Mouse (Mus musculus) liver, postnatal 0 days (tissue): ENCODE measurements around the gene Styx. TPM values are rescaled to one million over a fixed set of nuclear protein-coding genes. Genes with fewer than 3 reads are reported as not detected.

Experiments used
- ATAC-seq: fragments of 200-750 bp; cut with Nextera tagmentation; 2 replicates; pipeline ENCODE4 v1.8.0; 2017; ENCODE audit warnings: mild to moderate bottlenecking, moderate library complexity
- DNase-seq: peaks from one replicate; pipeline ENCODE4 v3.0.0-alpha.2; 2016
- H3K27ac ChIP-seq: fragments of 300-500 bp; sonication (generic); 2 replicates; pipeline ENCODE4 v1.5.1; 2014; ENCODE audit warnings: antibody characterized with exemption, moderate library complexity, mild to moderate bottlenecking, low read depth
- H3K27me3 ChIP-seq: fragments of 300-500 bp; sonication (generic); 2 replicates; pipeline ENCODE4 v1.6.1; 2014; ENCODE audit warnings: low read length, control low read depth, mixed read lengths; ENCODE audit not compliant: insufficient read depth
- H3K36me3 ChIP-seq: fragments of 300-500 bp; sonication (generic); replicated peaks from 2 replicates; pipeline ENCODE4 v1.6.1; 2014; ENCODE audit warnings: mild to moderate bottlenecking, control low read depth, low read length, moderate library complexity, mixed read lengths; ENCODE audit not compliant: insufficient read depth
- H3K4me1 ChIP-seq: fragments of 300-500 bp; sonication (generic); 2 replicates; pipeline ENCODE4 v1.6.1; 2014; ENCODE audit warnings: antibody characterized with exemption, mild to moderate bottlenecking, control low read depth; ENCODE audit not compliant: insufficient read depth
- H3K4me2 ChIP-seq: fragments of 300-500 bp; sonication (generic); 2 replicates; pipeline ENCODE4 v1.6.1; 2014; ENCODE audit warnings: low read depth, mild to moderate bottlenecking, low read length, moderate library complexity, mixed read lengths
- H3K4me3 ChIP-seq: fragments of 300-500 bp; sonication (generic); 2 replicates; pipeline ENCODE4 v1.5.1; 2014; ENCODE audit warnings: low read depth, low read length
- H3K9ac ChIP-seq: fragments of 300-500 bp; sonication (generic); replicated peaks from 2 replicates; pipeline ENCODE4 v1.6.1; 2014; ENCODE audit warnings: mild to moderate bottlenecking, moderate library complexity
- H3K9me3 ChIP-seq: fragments of 300-500 bp; sonication (generic); 2 replicates; pipeline ENCODE4 v1.6.1; 2016; ENCODE audit warnings: mild to moderate bottlenecking, control low read depth, low read length, mixed read lengths
- CTCF ChIP-seq: sonication (generic); IDR thresholded peaks from 2 replicates; pipeline ENCODE4 v1.5.1; 2016; ENCODE audit warnings: antibody characterized with exemption, low read depth
- EP300 ChIP-seq: IDR thresholded peaks from 2 replicates; pipeline ENCODE4 v1.6.1; 2016; ENCODE audit warnings: antibody characterized with exemption, low read depth, mild to moderate bottlenecking
- WGBS: fragments of 180-500 bp; shearing (Covaris S2); extraction: QIAGEN DNeasy Blood & Tissue Kit; methylation state at CpG from one replicate; pipeline ENCODE4 v1.1.7; 2014; ENCODE audit not compliant: insufficient replicate concordance; 5-methylcytosine and 5-hydroxymethylcytosine counted together
- polyA plus RNA-seq: library from polyadenylated mRNA; unstranded; fragments of >200 nt; fragmentation: Nextera tagmentation; extraction: Ambion mirVana; gene quantifications from 2 replicates; pipeline ENCODE4 v1.2.1, GENCODE M21; 2015

Gene Styx
- polyA plus RNA-seq, 1 experiment from 2014 or later, result 18.1 TPM

DNA sequence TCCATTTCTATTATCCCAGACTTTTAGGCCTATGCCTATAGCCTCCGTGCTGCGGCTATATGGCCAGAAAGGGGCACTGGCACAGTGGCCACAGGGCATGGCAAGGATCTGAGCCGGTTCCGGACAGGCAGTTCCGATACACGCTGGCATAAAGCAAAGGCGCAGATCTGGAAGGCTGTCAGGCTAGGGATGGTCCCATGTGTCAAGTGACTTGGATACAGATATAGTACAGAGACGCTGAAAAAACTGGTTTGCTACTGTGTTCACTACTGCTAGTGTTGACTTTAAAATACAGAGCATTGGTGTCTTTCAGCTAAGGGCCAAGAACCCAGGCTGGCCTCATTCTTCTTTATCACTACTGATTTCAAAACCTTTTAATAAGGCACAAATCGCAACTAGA lies 106.1 kb downstream of the Styx start:
- peaks cover 16% of the 10 kb centered on the region; the same call in 1 of the 2 replicates for H3K36me3 ChIP-seq
- TF ChIP-seq CTCF (no peak), EP300 (no peak)
- H3K27me3 ChIP-seq, result no peaks in the 10 kb centered on the region
- 72% methylated on average over 9 of the region's 9 CpGs for WGBS
- no peak overlapping the region for H3K4me2 ChIP-seq
- H3K9me3 ChIP-seq, result no peaks in the 10 kb centered on the region
- peaks cover 19% of the 10 kb centered on the region for H3K4me1 ChIP-seq
- peak overlapping the region; percentile 51 for H3K27ac ChIP-seq
- ATAC-seq, result no peak
- H3K9ac ChIP-seq, result no peak overlapping the region
- no peak overlapping the region for H3K4me3 ChIP-seq
- no peak for DNase-seq

DNA sequence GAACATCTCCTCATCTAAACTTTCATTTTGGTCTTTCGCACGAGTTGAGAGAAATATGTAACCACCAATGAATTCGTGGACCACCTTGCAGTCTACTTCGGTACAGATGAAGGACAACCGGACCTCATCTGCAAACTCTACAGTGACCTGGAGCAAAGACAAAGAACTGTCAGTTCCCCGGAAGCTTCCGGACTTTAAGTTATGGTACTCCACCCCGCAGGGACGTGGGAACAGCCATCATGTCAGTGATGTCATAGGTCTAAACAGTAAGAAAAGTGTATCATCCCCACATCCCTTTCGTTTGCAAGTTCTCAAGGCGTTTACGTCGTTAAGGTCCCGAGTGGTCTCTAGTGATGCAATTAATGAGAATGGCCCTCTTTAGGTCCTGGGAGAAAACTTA lies 109.0 kb downstream of the Styx start:
- ATAC-seq (no peak), DNase-seq (no peak)
- Histone ChIP-seq H3K27ac (no peak overlapping the region), H3K4me2 (no peak overlapping the region), H3K36me3 (peaks cover 25% of the 10 kb centered on the region; the same call in 1 of the 2 replicates), H3K9me3 (no peaks in the 10 kb centered on the region), H3K4me1 (no peaks in the 10 kb centered on the region; the same call in 1 of the 2 replicates), H3K4me3 (no peak overlapping the region), H3K27me3 (no peaks in the 10 kb centered on the region), H3K9ac (no peak overlapping the region)
- TF ChIP-seq EP300, result no peak
- no peak for TF ChIP-seq CTCF
- WGBS, result 88% methylated on average over 14 of the region's 14 CpGs

DNA sequence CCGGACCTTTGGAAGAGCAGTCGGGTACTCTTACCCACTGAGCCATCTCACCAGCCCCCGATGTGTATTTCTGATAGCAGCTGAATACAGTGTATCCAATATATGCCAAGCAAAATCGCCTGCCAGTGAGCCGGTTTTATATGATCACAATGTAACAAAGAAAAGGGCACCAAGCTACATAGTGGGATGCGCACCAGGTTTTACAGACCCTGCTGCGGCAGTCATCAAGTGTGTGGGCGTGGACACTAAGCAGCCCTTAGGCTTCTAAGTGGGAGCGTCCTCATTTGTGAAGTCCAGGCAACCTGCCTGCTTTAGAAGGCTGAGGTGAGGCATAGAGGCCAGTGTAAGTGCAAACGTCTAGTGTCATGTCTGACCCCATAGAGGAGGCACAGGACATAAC lies 109.6 kb downstream of the Styx start:
- Histone ChIP-seq H3K4me3 (no peak overlapping the region), H3K4me1 (no peaks in the 10 kb centered on the region; the same call in 1 of the 2 replicates), H3K27me3 (no peaks in the 10 kb centered on the region), H3K9me3 (no peaks in the 10 kb centered on the region), H3K36me3 (peaks cover 25% of the 10 kb centered on the region; the same call in 1 of the 2 replicates), H3K4me2 (no peak overlapping the region), H3K9ac (no peak overlapping the region), H3K27ac (no peak overlapping the region)
- ATAC-seq, result no peak
- no peak for TF ChIP-seq CTCF
- TF ChIP-seq EP300, result no peak
- no peak for DNase-seq
- 77% methylated on average over 10 of the region's 10 CpGs for WGBS

DNA sequence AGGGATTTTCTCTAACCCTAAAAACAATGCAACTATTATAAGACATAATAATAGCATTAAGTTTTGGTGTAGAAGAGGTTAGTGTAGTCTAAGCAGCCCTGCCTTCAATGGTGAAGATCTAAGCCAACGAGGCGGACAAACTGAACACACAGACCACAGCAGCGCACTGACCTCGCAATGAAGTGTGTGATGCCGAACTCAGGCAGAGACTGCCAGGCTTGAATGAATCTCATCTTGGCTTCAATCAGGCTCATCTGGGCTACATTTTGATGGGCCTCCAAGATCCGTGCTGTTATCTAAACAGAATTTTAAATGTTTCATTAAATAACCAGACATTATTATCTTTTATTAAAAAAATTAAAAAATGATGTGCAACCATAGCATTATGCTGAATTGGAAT lies 111.1 kb downstream of the Styx start:
- H3K9me3 ChIP-seq, result no peaks in the 10 kb centered on the region
- H3K4me3 ChIP-seq, result no peak overlapping the region
- H3K4me2 ChIP-seq, result no peak overlapping the region
- H3K27ac ChIP-seq, result no peak overlapping the region
- WGBS, result 82% methylated on average over 6 of the region's 6 CpGs
- H3K9ac ChIP-seq, result no peak overlapping the region
- H3K27me3 ChIP-seq, result no peaks in the 10 kb centered on the region
- DNase-seq, result no peak
- H3K4me1 ChIP-seq, result no peaks in the 10 kb centered on the region
- ATAC-seq, result no peak
- no peak for TF ChIP-seq CTCF
- no peak for TF ChIP-seq EP300
- peaks cover 27% of the 10 kb centered on the region for H3K36me3 ChIP-seq

DNA sequence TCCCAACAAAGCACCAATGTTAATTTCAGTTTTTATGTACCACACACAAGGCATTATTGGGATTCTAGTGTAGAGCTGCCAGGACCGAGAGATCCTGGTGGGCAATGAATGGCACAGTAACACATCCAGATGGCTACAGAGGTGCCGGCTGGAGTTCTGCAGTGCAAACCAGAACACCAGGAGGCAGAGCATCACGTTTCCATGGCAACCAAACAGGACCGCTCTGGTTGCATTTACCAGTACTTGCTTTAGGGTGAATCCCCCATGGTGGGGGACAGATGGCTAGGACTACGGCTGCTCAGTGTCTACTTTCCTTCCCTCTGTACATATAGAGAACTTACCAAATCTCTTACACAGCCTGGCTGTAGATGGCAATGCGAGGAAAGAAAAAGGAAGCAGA lies 111.5 kb downstream of the Styx start:
- Histone ChIP-seq H3K9me3 (no peaks in the 10 kb centered on the region), H3K36me3 (peaks cover 27% of the 10 kb centered on the region), H3K27ac (no peak overlapping the region), H3K4me1 (no peaks in the 10 kb centered on the region), H3K4me2 (no peak overlapping the region), H3K27me3 (no peaks in the 10 kb centered on the region), H3K9ac (no peak overlapping the region), H3K4me3 (no peak overlapping the region)
- 74% methylated on average over 6 of the region's 6 CpGs for WGBS
- DNase-seq (no peak), ATAC-seq (no peak)
- TF ChIP-seq EP300, result no peak
- no peak for TF ChIP-seq CTCF

DNA sequence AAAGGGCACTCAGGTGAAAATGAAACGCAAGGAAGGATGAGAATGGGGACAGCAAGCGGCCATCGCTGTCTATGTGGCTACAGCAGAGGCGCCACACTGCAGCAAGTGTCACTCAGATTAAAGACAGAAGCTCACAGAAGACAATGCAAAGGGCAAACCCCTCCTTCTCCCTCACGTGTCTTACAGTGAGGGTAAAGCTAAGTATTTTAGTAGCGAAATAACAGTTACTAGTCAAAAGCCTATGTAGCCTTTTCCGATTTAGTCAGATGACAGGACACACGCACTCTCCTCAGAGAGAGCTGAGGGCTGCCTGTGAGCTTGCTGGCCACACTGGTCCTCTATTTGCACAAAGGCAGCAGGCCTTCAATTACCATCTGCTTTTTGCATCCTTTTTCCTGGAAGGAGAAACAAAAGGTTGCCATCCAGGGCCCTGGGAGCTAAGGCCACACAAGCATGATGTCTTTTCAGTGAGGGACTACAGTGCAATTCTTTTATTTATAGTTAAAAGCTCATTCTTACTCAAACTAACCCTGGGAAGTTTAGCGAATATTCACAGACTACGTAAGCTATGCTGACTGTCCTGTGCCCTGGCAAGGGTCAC lies 112.1 kb downstream of the Styx start:
- no peak for TF ChIP-seq CTCF
- TF ChIP-seq EP300, result no peak
- WGBS, result 76% methylated on average over 10 of the region's 10 CpGs
- no peak for ATAC-seq
- Histone ChIP-seq H3K27ac (peak overlapping the region; percentile 34; the same call in 1 of the 2 replicates), H3K27me3 (no peaks in the 10 kb centered on the region), H3K36me3 (peaks cover 29% of the 10 kb centered on the region), H3K9ac (no peak overlapping the region), H3K4me1 (no peaks in the 10 kb centered on the region), H3K9me3 (no peaks in the 10 kb centered on the region), H3K4me3 (no peak overlapping the region), H3K4me2 (no peak overlapping the region)
- no peak for DNase-seq
